Mouse (Mus musculus) embryonic facial prominence, embryonic 14.5 days (tissue): ENCODE measurements around the gene Ebp. TPM values are rescaled to one million over a fixed set of nuclear protein-coding genes. Genes with fewer than 3 reads are reported as not detected.

Experiments used
- ATAC-seq: fragments of 200-750 bp; cut with Nextera tagmentation; 2 replicates; pipeline ENCODE4 v1.8.0; 2017; ENCODE audit warnings: low read depth, moderate number of reproducible peaks, moderate TSS enrichment
- DNase-seq: peaks from one replicate; pipeline ENCODE4 v3.0.0-alpha.2; 2015; ENCODE audit warnings: low spot score
- H3K27ac ChIP-seq: fragments of 300-500 bp; sonication (generic); replicated peaks from 2 replicates; pipeline ENCODE4 v1.5.1; 2014; ENCODE audit warnings: low read depth, mild to moderate bottlenecking, low read length, moderate library complexity
- H3K27me3 ChIP-seq: fragments of 300-500 bp; sonication (generic); replicated peaks from 2 replicates; pipeline ENCODE4 v1.6.1; 2014; ENCODE audit warnings: low read length; ENCODE audit not compliant: control insufficient read depth, insufficient read depth
- H3K36me3 ChIP-seq: fragments of 300-500 bp; sonication (generic); 2 replicates; pipeline ENCODE4 v1.6.1; 2014; ENCODE audit warnings: low read length, mixed read lengths; ENCODE audit not compliant: control insufficient read depth, insufficient read depth
- H3K4me1 ChIP-seq: fragments of 300-500 bp; sonication (generic); 2 replicates; pipeline ENCODE4 v1.6.1; 2014; ENCODE audit warnings: antibody characterized with exemption, low read length; ENCODE audit not compliant: control insufficient read depth, insufficient read depth
- H3K4me2 ChIP-seq: fragments of 300-500 bp; sonication (generic); 2 replicates; pipeline ENCODE4 v1.6.1; 2014; ENCODE audit warnings: low read depth, mild to moderate bottlenecking, low read length, moderate library complexity, mixed read lengths
- H3K4me3 ChIP-seq: fragments of 300-500 bp; sonication (generic); 2 replicates; pipeline ENCODE4 v1.5.1; 2014; ENCODE audit warnings: low read depth, mild to moderate bottlenecking, low read length
- H3K9ac ChIP-seq: fragments of 300-500 bp; sonication (generic); 2 replicates; pipeline ENCODE4 v1.6.1; 2014; ENCODE audit warnings: low read depth, mild to moderate bottlenecking, low read length, moderate library complexity, mixed read lengths
- H3K9me3 ChIP-seq: fragments of 300-500 bp; sonication (generic); 2 replicates; pipeline ENCODE4 v1.6.1; 2016; ENCODE audit warnings: low read length; ENCODE audit not compliant: control insufficient read depth
- WGBS: fragments of 180-500 bp; shearing (Covaris S2); extraction: QIAGEN DNeasy Blood & Tissue Kit; methylation state at CpG from one replicate; pipeline ENCODE4 v1.1.7; 2014; 5-methylcytosine and 5-hydroxymethylcytosine counted together
- polyA plus RNA-seq: library from polyadenylated mRNA; unstranded; fragments of >200 nt; fragmentation: Nextera tagmentation; extraction: Ambion mirVana; gene quantifications from 2 replicates; pipeline ENCODE4 v1.2.1, GENCODE M21; 2014

The Ebp gene
- polyA plus RNA-seq, 1 experiment from 2014 or later: 31.4 TPM

DNA sequence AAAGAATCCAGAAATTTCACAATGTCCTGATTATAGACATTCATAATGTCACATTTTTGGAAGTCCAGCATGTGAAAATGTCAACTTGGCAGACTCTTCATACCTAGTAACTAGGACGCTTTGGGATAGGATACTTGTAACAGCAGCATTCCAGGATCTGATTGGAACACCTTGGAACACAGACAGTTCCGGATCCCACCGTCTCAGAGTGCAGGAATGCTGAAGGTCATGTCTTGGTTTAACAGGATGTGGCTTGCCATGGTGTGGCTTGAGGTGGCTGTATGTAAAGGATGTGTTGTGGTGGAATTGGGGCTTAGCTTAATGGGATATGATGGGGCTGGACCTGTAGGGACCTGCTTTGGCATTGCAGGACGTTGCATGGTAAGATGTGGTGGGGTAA, 11.8 kb upstream of the Ebp start:
- DNase-seq (no peak), ATAC-seq (no peak)
- Histone ChIP-seq H3K4me3 (no peak overlapping the region), H3K36me3 (no peaks in the 10 kb centered on the region), H3K9ac (no peak overlapping the region), H3K4me2 (no peak overlapping the region), H3K9me3 (no peaks in the 10 kb centered on the region), H3K27ac (no peak overlapping the region), H3K4me1 (no peaks in the 10 kb centered on the region), H3K27me3 (no peaks in the 10 kb centered on the region)
- 73% methylated on average over 4 of the region's 4 CpGs for WGBS

GRCm38 (mm10) chrX:8204076-8204475, 10.8 kb upstream of the Ebp start:
- Histone ChIP-seq H3K4me2 (no peak overlapping the region), H3K4me1 (no peaks in the 10 kb centered on the region), H3K27me3 (no peaks in the 10 kb centered on the region), H3K9me3 (no peaks in the 10 kb centered on the region), H3K36me3 (no peaks in the 10 kb centered on the region), H3K4me3 (no peak overlapping the region), H3K9ac (no peak overlapping the region), H3K27ac (no peak overlapping the region)
- DNase-seq (no peak), ATAC-seq (no peak)
- 80% methylated on average over 10 of the region's 10 CpGs for WGBS

GRCm38 (mm10) chrX:8203105-8203504, 9.8 kb upstream of the Ebp start:
- no peaks in the 10 kb centered on the region for H3K27me3 ChIP-seq
- no peaks in the 10 kb centered on the region for H3K9me3 ChIP-seq
- no peak overlapping the region for H3K27ac ChIP-seq
- no peaks in the 10 kb centered on the region for H3K4me1 ChIP-seq
- ATAC-seq: no peak
- H3K36me3 ChIP-seq: no peaks in the 10 kb centered on the region
- no peak overlapping the region for H3K9ac ChIP-seq
- no peak for DNase-seq
- WGBS: 88% methylated on average over 13 of the region's 14 CpGs
- H3K4me2 ChIP-seq: no peak overlapping the region
- H3K4me3 ChIP-seq: no peak overlapping the region

- no peaks in the 10 kb centered on the region for H3K36me3 ChIP-seq
- peak overlapping the region; percentile 66 for H3K9ac ChIP-seq
- H3K27ac ChIP-seq: no peak overlapping the region
- H3K4me3 ChIP-seq: peak overlapping the region; percentile 53
- H3K27me3 ChIP-seq: no peaks in the 10 kb centered on the region
- WGBS: 17% methylated on average over 34 of the region's 38 CpGs
- ATAC-seq (peak; percentile 98), DNase-seq (peak; percentile 92)
- H3K9me3 ChIP-seq: no peaks in the 10 kb centered on the region
- H3K4me2 ChIP-seq: peak overlapping the region; percentile 65
- no peaks in the 10 kb centered on the region for H3K4me1 ChIP-seq
Observed at GRCm38 (mm10) chrX:8192640-8193418, 483 bp downstream of the Ebp start.

- Histone ChIP-seq H3K27me3 (no peaks in the 10 kb centered on the region), H3K4me3 (peak overlapping the region; percentile 53), H3K27ac (no peak overlapping the region), H3K9ac (peak overlapping the region; percentile 66), H3K36me3 (no peaks in the 10 kb centered on the region), H3K4me1 (no peaks in the 10 kb centered on the region), H3K9me3 (no peaks in the 10 kb centered on the region), H3K4me2 (peak overlapping the region; percentile 65)
- DNase-seq (no peak), ATAC-seq (0 out of 2 replicates have a peak, but pooled peaks have one; percentile 1)
- 11% methylated on average over 13 of the region's 13 CpGs for WGBS
Observed at GRCm38 (mm10) chrX:8192126-8192639, 1.1 kb downstream of the Ebp start.

DNA sequence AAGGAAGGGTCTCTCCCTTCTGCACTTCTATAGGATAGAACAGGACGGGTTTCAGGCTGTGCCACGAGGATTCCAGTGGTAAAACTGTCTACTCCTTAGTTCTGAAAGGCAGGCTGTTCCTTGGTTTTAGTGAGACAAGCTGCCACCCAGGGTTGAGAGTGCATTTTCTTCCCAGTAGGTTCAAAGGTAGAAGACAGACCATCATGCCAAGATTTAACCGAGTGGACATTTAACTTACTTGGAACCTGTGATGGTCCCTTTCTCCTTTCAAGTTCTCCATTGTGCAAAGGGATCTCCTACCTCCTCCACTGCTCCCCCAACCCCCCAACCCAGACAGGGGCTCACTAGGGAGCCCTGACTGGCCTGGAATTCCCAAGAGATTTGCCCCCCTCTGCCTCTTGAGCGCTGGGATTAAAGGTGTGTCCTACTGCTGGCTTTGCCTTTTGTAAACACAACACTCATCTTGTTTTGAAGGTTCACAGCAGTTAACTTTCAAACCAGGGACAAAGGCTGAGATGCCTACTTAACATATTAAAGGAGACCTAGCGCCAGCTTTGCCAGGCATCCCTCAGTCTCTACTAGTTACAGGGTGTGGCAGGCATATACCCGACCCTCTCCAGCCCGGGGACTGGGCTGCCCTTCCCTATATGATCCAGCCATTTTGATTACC, 10.3 kb downstream of the Ebp start:
- Histone ChIP-seq H3K9ac (no peak overlapping the region), H3K4me3 (no peak overlapping the region), H3K27me3 (no peaks in the 10 kb centered on the region), H3K4me2 (no peak overlapping the region), H3K27ac (no peak overlapping the region), H3K36me3 (0 out of 2 replicates have a peak, but pooled peaks cover 7% of the 10 kb centered on the region), H3K9me3 (no peaks in the 10 kb centered on the region), H3K4me1 (no peaks in the 10 kb centered on the region)
- WGBS: 23% methylated on average over 7 of the region's 7 CpGs
- ATAC-seq (no peak), DNase-seq (no peak)

- no peaks in the 10 kb centered on the region for H3K36me3 ChIP-seq
- no peaks in the 10 kb centered on the region for H3K4me1 ChIP-seq
- H3K27ac ChIP-seq: no peak overlapping the region
- no peak overlapping the region for H3K4me2 ChIP-seq
- no peak overlapping the region for H3K4me3 ChIP-seq
- WGBS: 88% methylated on average over 5 of the region's 5 CpGs
- ATAC-seq (no peak), DNase-seq (no peak)
- no peak overlapping the region for H3K9ac ChIP-seq
- H3K27me3 ChIP-seq: no peaks in the 10 kb centered on the region
- H3K9me3 ChIP-seq: no peaks in the 10 kb centered on the region
Observed at GRCm38 (mm10) chrX:8179646-8180045, 13.7 kb downstream of the Ebp start.

- no peak overlapping the region for H3K27ac ChIP-seq
- H3K27me3 ChIP-seq: no peaks in the 10 kb centered on the region
- H3K36me3 ChIP-seq: no peaks in the 10 kb centered on the region
- no peak for ATAC-seq
- no peak for DNase-seq
- H3K4me1 ChIP-seq: no peaks in the 10 kb centered on the region
- H3K9ac ChIP-seq: no peak overlapping the region
- 91% methylated on average over 2 of the region's 2 CpGs for WGBS
- H3K4me3 ChIP-seq: no peak overlapping the region
- H3K9me3 ChIP-seq: no peaks in the 10 kb centered on the region
- no peak overlapping the region for H3K4me2 ChIP-seq
Observed at GRCm38 (mm10) chrX:8178871-8179270, 14.4 kb downstream of the Ebp start.
